Mouse (Mus musculus) mouse trophoblast stem cell (cell line): ENCODE data around the gene Myo18a.

Experiments
- in situ Hi-C, 2 experiments: fragments of 300-500 bp; cut with MseI, MboI; formaldehyde crosslinking; loops; 2 replicates in 1 of 2; 3 replicates in 1 of 2; pipeline ENCODE4 v1.15.1; 2025

Gene Myo18a

GRCm38 (mm10) chr11:77867419-77868083 lies 104.5 kb downstream of the Myo18a start:
- in situ Hi-C loops, result no loop called here

- in situ Hi-C loops, result no loop called here
These were observed 108.4 kb downstream of the Myo18a start for GRCm38 (mm10) chr11:77871436-77871835.

- in situ Hi-C loops, result no loop called here
These were observed 109.2 kb downstream of the Myo18a start for GRCm38 (mm10) chr11:77872236-77872635.

- in situ Hi-C loops, result no loop called here
These were observed 109.6 kb downstream of the Myo18a start for GRCm38 (mm10) chr11:77872685-77873084.

GRCm38 (mm10) chr11:77873116-77873515 lies 110.1 kb downstream of the Myo18a start:
- in situ Hi-C loops, result no loop called here

GRCm38 (mm10) chr11:77874685-77875231 lies 111.7 kb downstream of the Myo18a start:
- in situ Hi-C loops, result no loop called here

- in situ Hi-C loops, result no loop called here
These were observed 112.2 kb downstream of the Myo18a start for GRCm38 (mm10) chr11:77875269-77875668.

- in situ Hi-C loops, result no loop called here
These were observed 113.1 kb downstream of the Myo18a start for GRCm38 (mm10) chr11:77875847-77876759.

- in situ Hi-C loops, result no loop called here
These were observed 113.7 kb downstream of the Myo18a start for GRCm38 (mm10) chr11:77876760-77877148.

- in situ Hi-C loops, result no loop called here
These were observed 121.6 kb downstream of the Myo18a start for GRCm38 (mm10) chr11:77884524-77885245.

GRCm38 (mm10) chr11:77885246-77885575 lies 122.2 kb downstream of the Myo18a start:
- in situ Hi-C loops, result no loop called here

GRCm38 (mm10) chr11:77887373-77887960 lies 124.4 kb downstream of the Myo18a start:
- in situ Hi-C loops, result no loop called here

GRCm38 (mm10) chr11:77888846-77889245 lies 125.8 kb downstream of the Myo18a start:
- in situ Hi-C loops, result no loop called here

- in situ Hi-C loops, result no loop called here
These were observed 126.4 kb downstream of the Myo18a start for GRCm38 (mm10) chr11:77889484-77889883.

GRCm38 (mm10) chr11:77890648-77891258 lies 127.7 kb downstream of the Myo18a start:
- in situ Hi-C loops, result no loop called here

GRCm38 (mm10) chr11:77892883-77893282 lies 129.8 kb downstream of the Myo18a start:
- in situ Hi-C loops, result no loop called here

GRCm38 (mm10) chr11:77893283-77893682 lies 130.2 kb downstream of the Myo18a start:
- in situ Hi-C loops, result no loop called here

- in situ Hi-C loops, result no loop called here
These were observed 131.0 kb downstream of the Myo18a start, which contains the start of gene Pipox for GRCm38 (mm10) chr11:77893787-77894718. Gene Pipox (minus strand): TSS chr11:77894096.

GRCm38 (mm10) chr11:77894967-77895366 lies 131.9 kb downstream of the Myo18a start:
- in situ Hi-C loops, result no loop called here

- in situ Hi-C loops, result no loop called here
These were observed 133.0 kb downstream of the Myo18a start for GRCm38 (mm10) chr11:77896011-77896410.
